Mouse (Mus musculus) embryonic fibroblast, embryonic 13.5 days (primary cell): Measurements from ENCODE around the gene Tmem156. TPM values are rescaled to one million over a fixed set of nuclear protein-coding genes. Genes with fewer than 3 reads are reported as not detected.
A peak's percentile ranks its signal among the peaks of the same experiment; 100 is the strongest.

Source experiments
- H3K27ac ChIP-seq: 2 replicates; pipeline ENCODE4 v1.5.1; 2012; ENCODE audit warnings: low read length, control low read depth, inconsistent platforms; ENCODE audit not compliant: insufficient read depth
- H3K4me1 ChIP-seq: 2 replicates; pipeline ENCODE4 v1.6.1; 2011; ENCODE audit warnings: low read length; ENCODE audit not compliant: control insufficient read depth, insufficient read depth
- H3K4me3 ChIP-seq: 2 replicates; pipeline ENCODE4 v1.5.1; 2011; ENCODE audit warnings: mild to moderate bottlenecking, control low read depth, low read length; ENCODE audit not compliant: insufficient read depth
- CTCF ChIP-seq: IDR thresholded peaks from 2 replicates; pipeline ENCODE4 v1.5.1; 2011; ENCODE audit warnings: mild to moderate bottlenecking, control low read depth, low read length, moderate library complexity, borderline replicate concordance; ENCODE audit not compliant: insufficient read depth
- POLR2A ChIP-seq: IDR thresholded peaks from 2 replicates; pipeline ENCODE4 v1.6.1; 2011; ENCODE audit warnings: low read depth, mild to moderate bottlenecking, control low read depth, low read length, moderate library complexity
- polyA plus RNA-seq: library from polyadenylated mRNA; stranded (reverse); fragments of >200 nt; gene quantifications from 2 replicates; pipeline ENCODE4 v1.2.4, GENCODE M21; 2011; ENCODE audit warnings: low read depth; ENCODE audit not compliant: missing spikeins, insufficient read length

Tmem156 gene
- polyA plus RNA-seq, 1 experiment = not detected

DNA sequence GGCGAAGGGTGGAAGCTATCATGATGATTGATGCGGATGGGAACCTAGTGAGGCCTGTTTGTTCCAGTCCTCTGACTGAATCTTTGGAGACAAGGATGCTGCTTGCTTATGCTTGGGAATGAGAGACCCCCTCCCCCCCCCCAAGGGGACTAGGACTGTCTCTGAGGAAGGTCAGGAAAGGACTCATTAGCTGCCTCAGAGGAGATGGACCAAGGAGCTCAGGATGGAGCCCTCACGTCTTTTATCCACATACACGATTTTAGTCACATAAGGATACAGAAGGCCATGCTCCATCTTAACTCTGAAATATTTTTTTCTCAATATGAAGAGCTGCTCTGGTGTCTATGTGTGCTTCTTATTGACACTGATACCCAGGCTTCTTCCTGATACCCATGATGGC, 29.7 kb downstream of the Tmem156 start:
- TF ChIP-seq CTCF (no peak), POLR2A (no peak)
- Histone ChIP-seq H3K4me3 (no peak overlapping the region), H3K27ac (no peak overlapping the region), H3K4me1 (no peaks in the 10 kb centered on the region)

DNA sequence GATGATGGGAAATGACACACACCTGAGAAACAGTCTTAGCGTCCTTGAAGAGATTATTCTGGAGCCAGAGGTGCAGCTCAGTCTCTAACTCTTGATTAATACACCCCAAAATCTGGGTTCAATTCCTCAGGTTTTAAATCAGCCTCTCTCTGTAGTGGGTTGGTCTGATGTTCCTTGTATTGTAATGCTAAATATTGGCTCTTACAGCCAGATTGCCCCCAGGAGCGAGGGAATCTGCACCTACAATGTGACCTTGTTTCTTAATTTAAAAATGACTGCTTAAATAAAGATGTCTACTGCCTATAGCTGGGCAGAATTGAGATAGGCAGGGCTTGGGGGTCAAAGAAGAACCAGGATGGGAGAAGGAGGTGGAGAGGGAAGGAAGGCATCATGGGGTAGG, 32.1 kb downstream of the Tmem156 start:
- no peak overlapping the region for H3K4me3 ChIP-seq
- TF ChIP-seq POLR2A = no peak
- TF ChIP-seq CTCF = no peak
- no peak overlapping the region for H3K27ac ChIP-seq
- no peaks in the 10 kb centered on the region for H3K4me1 ChIP-seq

DNA sequence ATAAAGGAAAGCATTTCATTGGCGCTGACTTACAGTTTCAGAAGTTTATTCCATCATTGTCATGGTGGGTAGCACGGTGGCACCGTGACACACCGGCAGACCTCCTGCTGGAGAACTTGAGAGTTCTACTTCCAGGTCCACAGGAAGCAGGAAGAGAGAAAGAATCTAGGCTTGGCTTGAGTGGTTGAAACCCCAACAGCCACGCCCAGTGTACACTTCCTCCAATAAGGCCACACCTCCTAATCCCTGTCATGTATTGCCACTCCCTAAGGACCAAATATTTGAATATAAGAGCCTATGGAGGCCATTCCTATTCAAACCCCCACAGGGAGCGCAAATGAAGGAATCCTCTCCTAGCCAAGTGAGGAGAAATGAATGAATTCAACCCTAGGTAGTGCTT, 34.3 kb downstream of the Tmem156 start:
- Histone ChIP-seq H3K4me1 (no peaks in the 10 kb centered on the region), H3K4me3 (no peak overlapping the region), H3K27ac (no peak overlapping the region)
- no peak for TF ChIP-seq CTCF
- no peak for TF ChIP-seq POLR2A

DNA sequence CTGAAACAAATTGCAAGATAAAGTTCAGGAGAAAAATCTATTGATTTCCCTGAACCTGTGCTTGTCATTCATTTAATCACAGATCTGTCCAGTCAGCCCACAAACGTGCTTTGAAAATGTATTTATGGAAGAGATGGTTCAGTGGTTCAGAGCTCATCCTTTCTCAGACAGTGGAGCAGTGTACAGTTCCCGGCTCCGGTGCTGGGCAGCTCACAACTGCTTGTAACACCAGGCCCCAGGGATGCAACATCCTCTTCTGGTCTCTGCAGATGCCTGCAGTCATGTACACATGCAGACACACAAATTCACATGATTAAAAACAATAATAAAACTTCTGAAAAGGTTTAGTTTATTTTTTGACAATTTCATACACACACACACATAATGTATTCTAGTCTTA, 40.4 kb downstream of the Tmem156 start:
- H3K4me1 ChIP-seq = no peaks in the 10 kb centered on the region
- no peak overlapping the region for H3K4me3 ChIP-seq
- H3K27ac ChIP-seq = no peak overlapping the region
- TF ChIP-seq POLR2A = no peak
- no peak for TF ChIP-seq CTCF

DNA sequence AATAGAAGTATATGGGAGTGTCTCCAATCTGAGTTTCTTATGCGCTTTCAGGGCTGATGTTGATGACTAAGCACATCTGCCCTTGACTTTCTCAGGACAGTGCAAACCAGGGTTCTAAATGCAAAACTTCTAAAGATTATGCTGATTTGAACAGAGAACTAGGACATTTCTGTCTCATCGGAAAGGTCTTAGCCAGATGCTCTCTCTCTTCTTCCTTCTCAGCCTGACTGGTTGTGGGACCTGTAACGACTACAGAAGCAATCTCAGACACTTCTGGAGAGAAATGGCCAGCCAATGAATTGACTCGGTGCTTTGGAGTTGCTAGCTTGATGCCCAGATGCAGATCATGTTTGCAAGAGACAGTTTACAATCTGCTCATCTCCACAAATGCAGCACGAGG, 42.1 kb downstream of the Tmem156 start:
- Histone ChIP-seq H3K27ac (no peak overlapping the region), H3K4me1 (no peaks in the 10 kb centered on the region), H3K4me3 (no peak overlapping the region)
- TF ChIP-seq POLR2A = no peak

DNA sequence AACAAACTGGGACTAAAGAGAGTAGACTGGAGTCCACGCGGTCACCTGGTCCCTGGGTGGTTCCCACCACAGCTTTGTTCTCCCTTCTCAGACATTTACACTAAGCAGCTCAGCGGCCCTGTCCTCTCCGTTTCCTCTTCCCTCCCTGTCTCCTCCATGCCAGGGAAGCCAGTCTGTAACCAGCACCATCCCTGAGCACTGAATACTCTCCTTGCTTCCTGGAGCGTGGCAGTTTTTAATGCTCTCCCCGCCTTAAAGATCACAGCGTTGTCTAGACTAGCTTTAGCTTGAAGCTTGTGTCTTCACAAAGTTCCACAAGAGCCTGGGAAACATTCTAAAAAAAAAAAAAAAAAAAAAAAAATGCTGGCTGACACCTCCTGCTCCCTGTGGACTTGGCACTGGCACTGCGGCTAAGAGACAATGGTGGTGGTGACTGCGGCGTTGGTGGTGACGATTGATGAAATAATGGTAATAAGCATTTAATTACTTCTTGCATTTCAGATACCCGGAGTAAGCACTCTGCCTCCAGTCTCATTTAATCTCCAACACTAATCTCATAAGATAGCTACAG, 44.6 kb downstream of the Tmem156 start:
- Histone ChIP-seq H3K4me3 (no peak overlapping the region), H3K27ac (no peak overlapping the region), H3K4me1 (no peaks in the 10 kb centered on the region)
- TF ChIP-seq CTCF = no peak
- TF ChIP-seq POLR2A = no peak

DNA sequence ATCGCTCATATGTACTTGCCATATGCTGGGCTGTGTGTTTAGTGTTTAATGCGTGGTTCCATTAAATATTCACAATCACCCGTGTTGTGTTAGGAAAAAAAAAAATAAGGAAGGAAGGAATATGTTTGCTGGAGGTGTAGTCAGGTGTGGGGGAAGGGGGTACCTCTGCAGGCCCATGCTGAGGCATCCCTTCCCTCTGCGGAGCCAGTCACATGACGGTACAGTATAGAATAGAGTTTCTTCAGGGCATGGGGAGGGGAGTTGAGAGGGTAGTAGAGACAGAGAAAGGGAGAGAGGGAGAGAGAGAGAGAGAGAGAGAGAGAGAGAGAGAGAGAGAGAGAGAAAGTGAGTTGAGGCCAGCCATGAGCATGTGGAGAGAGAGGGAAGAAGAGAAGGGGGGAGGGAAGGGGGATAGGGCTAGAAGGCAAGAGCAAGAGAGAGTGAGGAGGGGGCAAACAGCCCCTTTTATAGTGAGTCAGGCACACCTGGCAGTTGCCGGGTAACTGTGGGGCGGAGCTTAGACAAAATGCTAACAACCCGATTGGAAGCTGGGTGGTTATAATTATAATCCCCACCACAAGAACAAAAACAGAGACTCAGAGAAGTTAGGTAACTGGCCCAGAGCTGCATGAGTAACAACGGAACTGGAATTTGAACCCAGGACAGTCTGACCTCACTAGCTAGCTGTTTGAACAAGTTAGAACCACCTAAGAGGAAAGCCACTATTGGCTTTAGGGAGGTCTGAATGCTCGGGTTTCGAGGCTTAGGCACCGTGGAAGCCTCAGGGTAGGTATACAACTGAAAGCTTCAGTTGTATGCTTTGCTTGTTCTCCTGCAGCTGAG, 45.3 kb downstream of the Tmem156 start:
- Histone ChIP-seq H3K4me3 (no peak overlapping the region), H3K4me1 (no peaks in the 10 kb centered on the region), H3K27ac (no peak overlapping the region)
- TF ChIP-seq CTCF (no peak), POLR2A (no peak)

DNA sequence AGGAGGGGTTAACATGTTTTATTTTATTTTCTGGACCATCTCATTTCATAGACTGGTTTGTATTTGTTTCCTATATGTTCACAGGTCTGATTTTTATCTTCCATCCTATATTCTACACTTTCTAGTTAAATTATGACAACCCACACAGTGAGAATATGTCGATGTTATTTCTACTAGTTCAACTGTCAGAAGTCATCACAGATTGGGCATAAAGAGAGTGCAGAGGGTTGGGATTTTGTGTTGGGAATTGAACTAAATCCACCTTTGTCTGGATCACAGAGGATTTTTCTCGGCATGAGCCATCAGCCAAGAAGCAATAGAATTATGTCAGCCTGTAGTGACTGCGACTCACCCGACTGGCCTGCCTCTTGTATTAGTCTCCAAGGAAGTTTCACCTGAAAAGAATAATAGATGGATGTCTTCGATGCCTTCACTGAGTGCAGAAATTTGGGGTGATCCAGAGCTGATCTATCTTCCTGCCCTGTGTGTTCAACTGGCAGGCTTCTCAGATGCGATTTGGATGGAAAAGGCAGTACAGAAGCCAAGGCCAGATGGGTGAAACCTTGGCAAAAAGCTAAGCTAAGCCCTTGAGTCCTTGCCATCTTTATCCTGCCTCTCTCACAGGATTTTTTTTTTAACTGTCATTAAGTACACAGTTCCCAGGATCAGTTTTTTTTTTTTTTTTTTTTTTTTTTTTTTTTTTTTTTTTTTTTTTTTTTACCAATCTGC, 46.1 kb downstream of the Tmem156 start:
- TF ChIP-seq POLR2A = no peak
- no peak for TF ChIP-seq CTCF
- no peak overlapping the region for H3K4me3 ChIP-seq
- no peaks in the 10 kb centered on the region for H3K4me1 ChIP-seq
- H3K27ac ChIP-seq = no peak overlapping the region

DNA sequence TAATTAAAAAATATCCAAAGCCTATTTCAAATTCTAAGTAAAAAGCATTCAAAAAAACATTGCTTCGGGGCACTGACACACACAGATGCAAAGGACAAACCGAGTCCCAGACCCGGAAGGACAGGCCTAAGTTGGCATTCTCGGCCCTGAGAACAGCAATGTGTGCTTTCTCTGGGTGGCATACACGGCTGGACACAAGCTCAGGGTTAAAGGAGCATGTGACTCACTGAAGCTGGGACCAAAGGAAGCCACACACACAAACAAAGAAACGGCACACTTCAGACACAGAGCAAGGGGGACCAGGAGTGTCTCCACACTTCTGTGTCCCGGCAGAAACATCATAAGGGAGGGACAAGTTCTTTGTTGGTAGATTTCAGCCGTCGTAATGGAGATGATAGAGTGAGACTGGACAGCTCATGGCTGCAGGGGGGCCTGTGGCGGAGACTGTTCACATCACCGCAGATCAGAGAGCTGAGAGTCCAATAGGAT, 48.5 kb downstream of the Tmem156 start:
- TF ChIP-seq CTCF (no peak), POLR2A (no peak)
- Histone ChIP-seq H3K4me3 (no peak overlapping the region), H3K4me1 (no peaks in the 10 kb centered on the region), H3K27ac (no peak overlapping the region)

DNA sequence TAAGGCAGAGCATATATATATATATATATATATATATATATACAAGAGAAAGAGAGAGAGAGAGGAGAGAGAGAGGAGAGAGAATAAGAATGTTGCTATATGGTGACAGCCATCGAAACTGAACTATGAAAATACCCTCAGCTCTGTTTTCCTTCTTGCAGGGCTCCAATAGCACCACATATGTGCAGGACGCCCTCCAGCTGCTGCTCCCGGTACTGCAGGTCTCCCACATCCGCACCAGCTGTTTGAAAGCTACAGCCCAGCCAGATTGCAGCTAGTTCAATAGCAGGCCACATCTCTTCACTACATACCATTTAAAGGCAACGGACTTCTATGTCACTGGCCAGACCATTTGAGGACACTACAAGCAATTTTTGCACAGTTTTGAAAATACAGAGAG, 51.5 kb downstream of the Tmem156 start:
- TF ChIP-seq CTCF (0 out of 2 replicates have a peak, but pooled peaks have one; percentile 21), POLR2A (no peak)
- Histone ChIP-seq H3K4me3 (no peak overlapping the region), H3K27ac (no peak overlapping the region), H3K4me1 (no peaks in the 10 kb centered on the region)
